8 mouse cellular contexts compared by ENCODE assay signal in the genomic region with DNA sequence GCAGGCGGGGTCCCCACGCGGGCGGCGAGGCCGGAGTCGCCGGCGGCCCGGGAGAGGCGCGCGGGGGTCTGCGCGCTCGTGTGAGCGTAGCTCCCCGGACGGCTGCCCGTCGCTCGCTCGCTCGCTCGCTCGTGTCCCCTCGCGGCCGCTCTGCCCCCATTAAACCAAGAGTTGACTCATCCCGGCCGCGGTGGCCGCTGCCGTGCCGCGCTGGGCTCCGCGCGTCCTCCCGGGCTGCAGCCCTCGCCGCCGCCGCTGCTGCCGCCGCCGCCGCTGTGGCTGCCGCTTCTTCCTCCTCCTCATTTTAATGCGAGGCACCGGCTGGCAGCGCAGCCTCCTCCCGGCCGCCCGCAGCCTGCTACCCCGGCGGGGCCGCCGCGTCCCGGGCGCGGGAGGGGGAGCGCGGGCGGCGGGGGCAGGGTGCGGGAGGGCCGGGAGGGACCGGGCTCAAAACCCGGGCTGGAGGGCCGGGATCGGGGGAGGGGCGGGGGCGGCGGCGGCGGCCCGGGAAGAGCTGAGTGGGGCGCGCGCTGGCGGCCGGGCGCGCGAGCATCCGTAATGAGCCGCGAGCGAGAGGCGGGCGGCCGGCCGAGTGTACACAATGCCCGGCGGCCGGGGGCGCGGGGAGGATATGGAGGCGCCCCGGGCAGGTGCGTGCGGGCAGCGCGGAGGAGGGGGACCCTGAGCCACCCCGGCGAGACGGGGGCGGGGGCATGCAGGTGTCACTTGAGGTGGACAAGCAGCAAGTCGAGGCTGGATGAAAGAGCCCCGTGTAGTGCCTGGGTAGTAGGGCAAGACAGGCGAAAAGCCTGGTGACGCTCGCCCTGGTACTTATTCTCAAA. TPM values are rescaled to one million over a fixed set of nuclear protein-coding genes. Genes with fewer than 3 reads are reported as not detected.
A peak's percentile ranks its signal among the peaks of the same experiment; 100 is the strongest.
DNase-seq lines count a peak whose midpoint lies in the region; ATAC-seq and TF ChIP-seq lines count a peak whose summit lies in the region.

No protein-coding gene starts in this region.

- peak overlapping the region; percentile 95 for H3K9ac ChIP-seq in forebrain, embryonic 11.5 days (ENCODE audit: low read length)
- H3K9ac ChIP-seq in limb, embryonic 11.5 days (ENCODE audit: low read length): peak overlapping the region; percentile 84
- peak overlapping the region; percentile 96 for H3K9ac ChIP-seq in midbrain, embryonic 11.5 days (ENCODE audit: low read length)

- DNase-seq in forebrain, embryonic 11.5 days (ENCODE audit: low spot score): peak; percentile 90
- peak; percentile 75 for DNase-seq in heart, postnatal 4 days
- peak; percentile 72 for DNase-seq in limb, embryonic 11.5 days (ENCODE audit: low spot score)
- peak; percentile 98 for DNase-seq in midbrain, embryonic 11.5 days (ENCODE audit: low spot score, missing footprints)
- peak; percentile 49 to 64 for DNase-seq in spleen, adult 18-20 months

- no peaks in the 10 kb centered on the region; the same call in 1 of the 2 replicates for H3K4me1 ChIP-seq in erythroblast, embryonic 14.5 days (ENCODE audit: control insufficient read depth)
- H3K4me1 ChIP-seq in bone marrow macrophage, adult 2 months (ENCODE audit: control insufficient read depth, insufficient read depth, low read length): 0 out of 2 replicates have a peak, but pooled peaks cover 3% of the 10 kb centered on the region
- no peaks in the 10 kb centered on the region; the same call in 1 of the 2 replicates for H3K4me1 ChIP-seq in forebrain, embryonic 11.5 days (replicated peaks; ENCODE audit: control insufficient read depth, insufficient read depth, low read length)
- H3K4me1 ChIP-seq in limb, embryonic 11.5 days (ENCODE audit: control insufficient read depth, insufficient read depth, low read length): no peaks in the 10 kb centered on the region
- H3K4me1 ChIP-seq in midbrain, embryonic 11.5 days (ENCODE audit: control insufficient read depth, insufficient read depth, low read length): peaks cover 11% of the 10 kb centered on the region

- no peaks in the 10 kb centered on the region for H3K9me3 ChIP-seq in erythroblast, embryonic 14.5 days (ENCODE audit: control insufficient read depth, low read length)
- no peaks in the 10 kb centered on the region for H3K9me3 ChIP-seq in forebrain, embryonic 11.5 days (ENCODE audit: control insufficient read depth, low read length)
- H3K9me3 ChIP-seq in limb, embryonic 11.5 days (ENCODE audit: control insufficient read depth, low read length): no peaks in the 10 kb centered on the region
- H3K9me3 ChIP-seq in midbrain, embryonic 11.5 days (ENCODE audit: control insufficient read depth, low read length): no peaks in the 10 kb centered on the region

- peak overlapping the region; percentile 67 for H3K4me2 ChIP-seq in forebrain, embryonic 11.5 days (ENCODE audit: low read depth, low read length, severe bottlenecking)
- H3K4me2 ChIP-seq in limb, embryonic 11.5 days (ENCODE audit: low read depth, severe bottlenecking): peak overlapping the region; percentile 88
- H3K4me2 ChIP-seq in midbrain, embryonic 11.5 days: peak overlapping the region; percentile 63

- no peak for ATAC-seq in erythroblast, adult 5-6 weeks (replicated peaks; ENCODE audit: low FRiP score, poor library complexity, severe bottlenecking)
- peak; percentile 87 for ATAC-seq in forebrain, embryonic 11.5 days (replicated peaks; ENCODE audit: low FRiP score)
- peak; percentile 66 for ATAC-seq in limb, embryonic 11.5 days (ENCODE audit: insufficient number of reproducible peaks, low FRiP score, low TSS enrichment, low read depth)
- peak; percentile 86 for ATAC-seq in midbrain, embryonic 11.5 days (ENCODE audit: low FRiP score)

- H3K36me3 ChIP-seq in erythroblast, embryonic 14.5 days (ENCODE audit: control insufficient read depth): no peaks in the 10 kb centered on the region
- H3K36me3 ChIP-seq in forebrain, embryonic 11.5 days (ENCODE audit: control insufficient read depth, insufficient read depth, low read length): no peaks in the 10 kb centered on the region
- no peaks in the 10 kb centered on the region for H3K36me3 ChIP-seq in limb, embryonic 11.5 days (ENCODE audit: control insufficient read depth, insufficient read depth, low read length)
- H3K36me3 ChIP-seq in midbrain, embryonic 11.5 days (ENCODE audit: control insufficient read depth, insufficient read depth, low read length): no peaks in the 10 kb centered on the region

- no peak for TF ChIP-seq POLR2A in bone marrow macrophage, adult 2 months (IDR thresholded peaks at IDR 0.05; ENCODE audit: borderline replicate concordance, low read depth, low read length)

- no peak overlapping the region for H3K27ac ChIP-seq in bone marrow macrophage, adult 2 months (ENCODE audit: insufficient read depth, low read depth, low read length)
- H3K27ac ChIP-seq in forebrain, embryonic 11.5 days (ENCODE audit: low read depth, low read length): peak overlapping the region; percentile 95
- H3K27ac ChIP-seq in limb, embryonic 11.5 days (replicated peaks; ENCODE audit: low read depth, low read length): peak overlapping the region; percentile 68
- peak overlapping the region; percentile 93 for H3K27ac ChIP-seq in midbrain, embryonic 11.5 days (ENCODE audit: low read depth, low read length)

- TF ChIP-seq CTCF in bone marrow macrophage, adult 2 months (IDR thresholded peaks at IDR 0.05; ENCODE audit: low read depth, low read length): no peak

- H3K27me3 ChIP-seq in erythroblast, embryonic 14.5 days (ENCODE audit: control insufficient read depth): peaks cover 42% of the 10 kb centered on the region
- no peaks in the 10 kb centered on the region for H3K27me3 ChIP-seq in forebrain, embryonic 11.5 days (ENCODE audit: control insufficient read depth, insufficient read depth, low read length)
- H3K27me3 ChIP-seq in limb, embryonic 11.5 days (ENCODE audit: control insufficient read depth, insufficient read depth, low read length): peaks cover 4% of the 10 kb centered on the region; the same call in 1 of the 2 replicates
- no peaks in the 10 kb centered on the region for H3K27me3 ChIP-seq in midbrain, embryonic 11.5 days (ENCODE audit: control insufficient read depth, insufficient read depth, low read length)

- under 1% methylated on average over 75 of the region's 115 CpGs for WGBS in forebrain, embryonic 11.5 days
- under 1% methylated on average over 89 of the region's 115 CpGs for WGBS in limb, embryonic 11.5 days
- under 1% methylated on average over 52 of the region's 115 CpGs for WGBS in midbrain, embryonic 11.5 days

- H3K4me3 ChIP-seq in erythroblast, embryonic 14.5 days (replicated peaks): peak overlapping the region; percentile 55
- peak overlapping the region; percentile 59 for H3K4me3 ChIP-seq in bone marrow macrophage, adult 2 months (ENCODE audit: insufficient read depth, low read length)
- H3K4me3 ChIP-seq in forebrain, embryonic 11.5 days (ENCODE audit: low read depth, low read length): peak overlapping the region; percentile 91
- peak overlapping the region; percentile 66 for H3K4me3 ChIP-seq in limb, embryonic 11.5 days (ENCODE audit: low read depth, low read length)
- H3K4me3 ChIP-seq in midbrain, embryonic 11.5 days (ENCODE audit: low read depth, low read length): peak overlapping the region; percentile 92

RNA-seq across cellular contexts. Expression of a gene that starts 19.9 kb away (rescaled TPM):
- 0.03 TPM in 1 of 2 replicates, not detected in the other for polyA plus RNA-seq in erythroblast, embryonic 14.5 days (2012)
- 13.4 and 28.6 TPM in 2 replicates for total RNA-seq in erythroblast, adult 5-6 weeks (2015; ENCODE audit: low replicate concordance)
- total RNA-seq in erythroblast, adult 5-6 weeks (2017; ENCODE audit: low replicate concordance): 1.4 and 3.3 TPM in 2 replicates
- polyA plus RNA-seq in bone marrow macrophage, adult 2 months (2012; ENCODE audit: insufficient read depth, insufficient read length, missing spikeins): 0.34 and 0.80 TPM in 2 replicates
- 31.8 and 33.6 TPM in 2 replicates for polyA plus RNA-seq in forebrain, embryonic 11.5 days (2014; fragmentation: Nextera tagmentation; extraction: Ambion mirVana)
- total RNA-seq in heart, postnatal 4 days (2021): 10 to 100 TPM; 24.4 to 25.3 TPM
- 12.3 and 15.6 TPM in 2 replicates for polyA plus RNA-seq in limb, embryonic 11.5 days (2014; fragmentation: Nextera tagmentation; extraction: Ambion mirVana)
- 30.0 and 31.9 TPM in 2 replicates for polyA plus RNA-seq in midbrain, embryonic 11.5 days (2014; fragmentation: Nextera tagmentation; extraction: Ambion mirVana)
